In the genomic region with DNA sequence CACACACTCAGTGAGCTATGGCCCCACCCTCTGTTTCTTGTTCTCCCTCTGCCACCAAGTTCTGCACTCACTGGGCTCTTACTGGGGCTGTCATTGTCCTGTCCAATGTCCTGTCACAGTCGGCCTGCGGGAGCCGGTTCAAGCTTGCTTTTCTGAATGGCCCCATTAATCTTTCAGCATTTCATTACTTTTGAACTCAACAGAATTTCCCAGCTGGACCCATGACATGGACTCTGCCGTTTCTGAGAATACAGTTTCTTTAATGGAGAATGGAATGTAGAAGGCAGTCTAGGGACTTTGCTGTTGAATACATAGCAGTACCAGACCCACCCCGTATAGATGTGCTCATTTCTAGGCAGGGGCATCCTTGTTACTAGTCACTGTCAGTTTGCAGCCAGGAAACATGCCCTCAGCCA, we compare ENCODE assay signal across 10 mouse cellular contexts. TPM values are rescaled to one million over a fixed set of nuclear protein-coding genes. Genes with fewer than 3 reads are reported as not detected.
A peak's percentile ranks its signal among the peaks of the same experiment; 100 is the strongest.
DNase-seq lines count a peak whose midpoint lies in the region; ATAC-seq and TF ChIP-seq lines count a peak whose summit lies in the region.
"Had no signal": no experiment of that assay in that cellular context is flagged by ENCODE, and none has a peak within 500 bp of the region (broad histone marks: within the 10 kb centered on the region; RNA-seq: fewer than 3 reads in every experiment).

No protein-coding gene starts in this region.

- no peak for TF ChIP-seq CTCF in intestine, postnatal 0 days (IDR thresholded peaks at IDR 0.05; ENCODE audit: low read depth)

- H3K4me1 ChIP-seq in hindbrain, embryonic 16.5 days (ENCODE audit: control insufficient read depth, insufficient read depth, low read depth, low read length): peaks cover 10% of the 10 kb centered on the region
- H3K4me1 ChIP-seq in intestine, postnatal 0 days (replicated peaks; ENCODE audit: control insufficient read depth, insufficient read depth, low read length): no peaks in the 10 kb centered on the region

- intact Hi-C loops in left cerebral cortex, postnatal 4 days (cut with DNase I): no loop called here
- intact Hi-C loops in left cerebral cortex, postnatal 10 days (cut with DNase I): no loop called here

- WGBS in hindbrain, embryonic 16.5 days: 22% methylated on average over 5 of the region's 5 CpGs
- 62% methylated on average over 5 of the region's 5 CpGs for WGBS in intestine, postnatal 0 days

- H3K27me3 ChIP-seq in hindbrain, embryonic 16.5 days (replicated peaks; ENCODE audit: control insufficient read depth, insufficient read depth, low read length): no peaks in the 10 kb centered on the region
- H3K27me3 ChIP-seq in intestine, postnatal 0 days (replicated peaks; ENCODE audit: control insufficient read depth, insufficient read depth, low read length): no peaks in the 10 kb centered on the region

- peak; percentile 82 for ATAC-seq in hindbrain, embryonic 16.5 days
- ATAC-seq in intestine, postnatal 0 days: no peak

- no peak overlapping the region for H3K4me3 ChIP-seq in hindbrain, embryonic 16.5 days (ENCODE audit: low read length)
- no peak overlapping the region for H3K4me3 ChIP-seq in intestine, postnatal 0 days (ENCODE audit: low read depth, low read length)

- H3K9me3 ChIP-seq in hindbrain, embryonic 16.5 days (ENCODE audit: control insufficient read depth, low read length): no peaks in the 10 kb centered on the region
- no peaks in the 10 kb centered on the region for H3K9me3 ChIP-seq in intestine, postnatal 0 days (ENCODE audit: control insufficient read depth)

- H3K9ac ChIP-seq in hindbrain, embryonic 16.5 days (ENCODE audit: low read depth, low read length): no peak overlapping the region
- no peak overlapping the region for H3K9ac ChIP-seq in intestine, postnatal 0 days (ENCODE audit: low read depth, low read length)

- DNase-seq in left cerebral cortex, postnatal 4 days: peak; percentile 52
- DNase-seq in left cerebral cortex, postnatal 10 days (ENCODE audit: extremely low spot score in 1 of 2, low spot score in 2 of 2): no peak
- DNase-seq in embryo, embryonic 10.5 days (ENCODE audit: low spot score): peak; percentile 45
- DNase-seq in mesoderm, embryonic 11.5 days (ENCODE audit: low read depth, low spot score): peak; percentile 66
- DNase-seq in ovary, adult 18-20 months (ENCODE audit: low spot score): no peak
- no peak for DNase-seq in thymus, postnatal 10 days (ENCODE audit: low spot score in 2 of 2)
- DNase-seq: gastrocnemius, postnatal 25 days had no signal

- no peak overlapping the region for H3K27ac ChIP-seq in hindbrain, embryonic 16.5 days (ENCODE audit: low read depth, low read length)
- H3K27ac ChIP-seq in intestine, postnatal 0 days (ENCODE audit: low read depth, low read length): no peak overlapping the region

- no peak overlapping the region for H3K4me2 ChIP-seq in hindbrain, embryonic 16.5 days (ENCODE audit: low read length)
- H3K4me2 ChIP-seq in intestine, postnatal 0 days (replicated peaks; ENCODE audit: low read depth): no peak overlapping the region

- no peaks in the 10 kb centered on the region for H3K36me3 ChIP-seq in hindbrain, embryonic 16.5 days (ENCODE audit: control insufficient read depth, insufficient read depth, low read length)
- H3K36me3 ChIP-seq in intestine, postnatal 0 days (ENCODE audit: control insufficient read depth, insufficient read depth): no peaks in the 10 kb centered on the region

RNA-seq across cellular contexts. Expression of gene 1110032F04Rik, which starts 47.5 kb away (rescaled TPM):
- 1 to 10 TPM; 6.5 to 8.3 TPM for total RNA-seq in left cerebral cortex, postnatal 4 days (2021)
- 10 to 100 TPM; 11.2 to 11.4 TPM for total RNA-seq in left cerebral cortex, postnatal 10 days (2021)
- polyA plus RNA-seq in hindbrain, embryonic 16.5 days (2015; fragmentation: Nextera tagmentation; extraction: Ambion mirVana): 4.8 and 5.1 TPM in 2 replicates
- 0.52 and 0.76 TPM in 2 replicates for polyA plus RNA-seq in intestine, postnatal 0 days (2015; fragmentation: Nextera tagmentation; extraction: Ambion mirVana)
- total RNA-seq: liver, adult 2 months had no signal
- polyA plus RNA-seq: liver, adult 2 months had no signal

Comparison
In these comparisons a context has a peak if more than half of its experiments do, and no peak if none do; other contexts are left out.
1. DNase-seq: peak in left cerebral cortex, postnatal 4 days (single experiment), embryo, embryonic 10.5 days (single experiment) and mesoderm, embryonic 11.5 days (single experiment); none in left cerebral cortex, postnatal 10 days (0 of 2), ovary, adult 18-20 months (single experiment) and thymus, postnatal 10 days (0 of 2).